Mouse (Mus musculus): ENCODE measurements at regions not wholly inside any gene's neighbourhood (a gene's known extent, or its start where the extent isn't known, plus 50 kb on each side); places are given as distances from the start of the nearest gene placed in this dataset.
"Not testable (repeated sequence)": the region's sequence is repeated elsewhere in the genome, so short reads cannot be mapped to it uniquely, and the experiment has no call there.

- in situ Hi-C loops (cut with MboI; ENCODE audit: unreplicated experiment in 2 of 2) = no loop called here
These were observed 230.0 kb upstream of the Gap43 start for GRCm38 (mm10) chr16:42570246-42570996.

GRCm38 (mm10) chr16:42569335-42569734 lies 228.9 kb upstream of the Gap43 start:
- in situ Hi-C loops (cut with MboI; ENCODE audit: unreplicated experiment in 2 of 2) = no loop called here

- in situ Hi-C loops (cut with MboI; ENCODE audit: unreplicated experiment in 2 of 2) = no loop called here
These were observed 209.1 kb upstream of the Gap43 start for GRCm38 (mm10) chr16:42549591-42549990.

- in situ Hi-C loops (cut with MboI; ENCODE audit: unreplicated experiment in 2 of 2) = no loop called here
These were observed 206.0 kb upstream of the Gap43 start for GRCm38 (mm10) chr16:42546229-42547163.

- in situ Hi-C loops (cut with MboI; ENCODE audit: unreplicated experiment in 2 of 2) = no loop called here
These were observed 176.9 kb upstream of the Gap43 start for GRCm38 (mm10) chr16:42517321-42517720.

GRCm38 (mm10) chr16:42515929-42516328 lies 175.5 kb upstream of the Gap43 start:
- in situ Hi-C loops (cut with MboI; ENCODE audit: unreplicated experiment in 2 of 2) = no loop called here

GRCm38 (mm10) chr16:42505107-42505506 lies 164.7 kb upstream of the Gap43 start:
- in situ Hi-C loops (cut with MboI; ENCODE audit: unreplicated experiment in 2 of 2) = no loop called here

GRCm38 (mm10) chr16:42501713-42502112 lies 161.3 kb upstream of the Gap43 start:
- in situ Hi-C loops (cut with MboI; ENCODE audit: unreplicated experiment in 2 of 2) = no loop called here

- in situ Hi-C loops (cut with MboI; ENCODE audit: unreplicated experiment in 2 of 2) = not testable (repeated sequence)
These were observed 160.7 kb upstream of the Gap43 start for GRCm38 (mm10) chr16:42501109-42501508.

GRCm38 (mm10) chr16:42499514-42499913 lies 159.1 kb upstream of the Gap43 start:
- in situ Hi-C loops (cut with MboI; ENCODE audit: unreplicated experiment in 2 of 2) = no loop called here

- in situ Hi-C loops (cut with MboI; ENCODE audit: unreplicated experiment in 2 of 2) = no loop called here
These were observed 157.9 kb upstream of the Gap43 start for GRCm38 (mm10) chr16:42498368-42498767.

- in situ Hi-C loops (cut with MboI; ENCODE audit: unreplicated experiment in 2 of 2) = no loop called here
These were observed 153.1 kb upstream of the Gap43 start for GRCm38 (mm10) chr16:42493596-42493995.

GRCm38 (mm10) chr16:42488745-42489144 lies 148.3 kb upstream of the Gap43 start:
- in situ Hi-C loops (cut with MboI; ENCODE audit: unreplicated experiment in 2 of 2) = no loop called here

- in situ Hi-C loops (cut with MboI; ENCODE audit: unreplicated experiment in 2 of 2) = no loop called here
These were observed 139.5 kb upstream of the Gap43 start for GRCm38 (mm10) chr16:42479978-42480377.

- in situ Hi-C loops (cut with MboI; ENCODE audit: unreplicated experiment in 2 of 2) = no loop called here
These were observed 126.5 kb upstream of the Gap43 start for GRCm38 (mm10) chr16:42466976-42467375.

- in situ Hi-C loops (cut with MboI; ENCODE audit: unreplicated experiment in 2 of 2) = no loop called here
These were observed 116.0 kb upstream of the Gap43 start for GRCm38 (mm10) chr16:42456335-42456984.

- in situ Hi-C loops (cut with MboI; ENCODE audit: unreplicated experiment in 2 of 2) = no loop called here
These were observed 112.9 kb upstream of the Gap43 start for GRCm38 (mm10) chr16:42453338-42453737.

GRCm38 (mm10) chr16:42449840-42450444 lies 109.5 kb upstream of the Gap43 start:
- in situ Hi-C loops (cut with MboI; ENCODE audit: unreplicated experiment in 2 of 2) = no loop called here

GRCm38 (mm10) chr16:42444863-42445423 lies 104.5 kb upstream of the Gap43 start:
- in situ Hi-C loops (cut with MboI; ENCODE audit: unreplicated experiment in 2 of 2) = no loop called here

- in situ Hi-C loops (cut with MboI; ENCODE audit: unreplicated experiment in 2 of 2) = no loop called here
These were observed 104.0 kb upstream of the Gap43 start for GRCm38 (mm10) chr16:42444408-42444862.

All from v-Abl transformed pro-B cells (cell line).